Mouse (Mus musculus) embryonic facial prominence, embryonic 15.5 days (tissue): ENCODE measurements around the gene Aqp2. TPM values are rescaled to one million over a fixed set of nuclear protein-coding genes. Genes with fewer than 3 reads are reported as not detected.

Source experiments
- ATAC-seq: fragments of 200-750 bp; cut with Nextera tagmentation; 2 replicates; pipeline ENCODE4 v1.8.0; 2017; ENCODE audit warnings: low read depth, moderate TSS enrichment; ENCODE audit not compliant: insufficient number of reproducible peaks, low FRiP score, low TSS enrichment
- H3K27ac ChIP-seq: fragments of 300-500 bp; sonication (generic); replicated peaks from 2 replicates; pipeline ENCODE4 v1.5.1; 2015; ENCODE audit warnings: mild to moderate bottlenecking, inconsistent platforms
- H3K27me3 ChIP-seq: fragments of 300-500 bp; sonication (generic); 2 replicates; pipeline ENCODE4 v1.6.1; 2015; ENCODE audit warnings: inconsistent platforms
- H3K36me3 ChIP-seq: fragments of 300-500 bp; sonication (generic); 2 replicates; pipeline ENCODE4 v1.6.1; 2015; ENCODE audit warnings: mild to moderate bottlenecking, inconsistent platforms
- H3K4me1 ChIP-seq: fragments of 300-500 bp; sonication (generic); 2 replicates; pipeline ENCODE4 v1.6.1; 2015; ENCODE audit warnings: inconsistent platforms
- H3K4me2 ChIP-seq: fragments of 300-500 bp; sonication (generic); replicated peaks from 2 replicates; pipeline ENCODE4 v1.6.1; 2015; ENCODE audit warnings: mild to moderate bottlenecking, inconsistent platforms
- H3K4me3 ChIP-seq: fragments of 300-500 bp; sonication (generic); replicated peaks from 2 replicates; pipeline ENCODE4 v1.5.1; 2015; ENCODE audit warnings: mild to moderate bottlenecking, inconsistent platforms
- H3K9ac ChIP-seq: fragments of 300-500 bp; sonication (generic); 2 replicates; pipeline ENCODE4 v1.6.1; 2015; ENCODE audit warnings: inconsistent platforms
- H3K9me3 ChIP-seq: fragments of 300-500 bp; sonication (generic); replicated peaks from 2 replicates; pipeline ENCODE4 v1.6.1; 2016; ENCODE audit warnings: inconsistent platforms
- WGBS: fragments of 180-500 bp; shearing (Covaris S2); methylation state at CpG from one replicate; pipeline ENCODE4 v1.1.7; 2015; 5-methylcytosine and 5-hydroxymethylcytosine counted together
- polyA plus RNA-seq: library from polyadenylated mRNA; unstranded; fragments of >200 nt; fragmentation: Nextera tagmentation; extraction: Ambion mirVana; gene quantifications from 2 replicates; pipeline ENCODE4 v1.2.1, GENCODE M21; 2015

The Aqp2 gene
- polyA plus RNA-seq, 1 experiment from 2014 or later: not detected

DNA sequence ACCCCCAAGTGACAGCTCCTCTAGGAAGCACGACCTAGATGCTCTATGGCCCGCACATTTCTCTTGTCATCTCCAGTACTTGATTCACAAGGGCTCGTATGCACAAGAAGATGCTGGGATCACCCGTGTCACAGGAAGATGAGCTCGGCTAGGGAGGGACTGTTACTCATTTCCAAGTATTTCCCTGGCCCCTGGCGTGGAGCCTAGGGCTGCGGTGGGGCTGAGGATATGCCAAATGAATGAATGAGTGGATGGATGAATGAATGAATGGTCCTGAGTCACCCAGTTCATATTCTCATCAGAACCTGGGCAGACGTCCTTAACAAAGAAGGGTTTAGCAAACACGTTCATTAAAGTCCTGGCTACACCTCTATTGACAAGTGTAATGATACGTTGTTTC lies 18.6 kb upstream of the Aqp2 start:
- Histone ChIP-seq H3K36me3 (no peaks in the 10 kb centered on the region), H3K4me1 (peaks cover 11% of the 10 kb centered on the region), H3K27me3 (peaks cover 4% of the 10 kb centered on the region), H3K4me3 (no peak overlapping the region), H3K9me3 (no peaks in the 10 kb centered on the region), H3K9ac (no peak overlapping the region), H3K27ac (no peak overlapping the region), H3K4me2 (no peak overlapping the region)
- 70% methylated on average over 10 of the region's 10 CpGs for WGBS
- no peak for ATAC-seq

DNA sequence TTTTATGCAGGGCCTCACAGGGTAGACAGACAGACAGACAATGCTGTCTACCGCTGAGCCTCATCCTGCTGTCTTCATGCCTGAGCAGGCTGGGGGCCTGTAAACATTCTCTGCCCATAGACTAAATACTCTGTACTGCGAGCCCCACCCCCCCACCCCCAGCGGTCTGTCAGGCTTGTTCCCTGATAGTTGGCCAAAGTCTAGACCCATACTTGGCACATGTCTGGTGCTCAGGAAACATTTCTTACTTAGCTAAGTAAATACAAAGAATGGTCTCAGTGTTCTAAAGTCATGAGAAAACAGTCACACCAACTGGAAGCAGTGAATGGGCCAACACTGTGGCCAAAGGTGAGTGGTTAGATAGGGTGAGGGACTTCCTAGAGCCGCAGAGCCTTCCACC lies 11.5 kb upstream of the Aqp2 start:
- H3K4me2 ChIP-seq: no peak overlapping the region
- no peak overlapping the region for H3K4me3 ChIP-seq
- H3K9ac ChIP-seq: no peak overlapping the region
- 67% methylated on average over 4 of the region's 4 CpGs for WGBS
- H3K4me1 ChIP-seq: peaks cover 9% of the 10 kb centered on the region
- no peak for ATAC-seq
- H3K27me3 ChIP-seq: no peaks in the 10 kb centered on the region; the same call in 1 of the 2 replicates
- H3K9me3 ChIP-seq: no peaks in the 10 kb centered on the region
- no peak overlapping the region for H3K27ac ChIP-seq
- no peaks in the 10 kb centered on the region for H3K36me3 ChIP-seq

DNA sequence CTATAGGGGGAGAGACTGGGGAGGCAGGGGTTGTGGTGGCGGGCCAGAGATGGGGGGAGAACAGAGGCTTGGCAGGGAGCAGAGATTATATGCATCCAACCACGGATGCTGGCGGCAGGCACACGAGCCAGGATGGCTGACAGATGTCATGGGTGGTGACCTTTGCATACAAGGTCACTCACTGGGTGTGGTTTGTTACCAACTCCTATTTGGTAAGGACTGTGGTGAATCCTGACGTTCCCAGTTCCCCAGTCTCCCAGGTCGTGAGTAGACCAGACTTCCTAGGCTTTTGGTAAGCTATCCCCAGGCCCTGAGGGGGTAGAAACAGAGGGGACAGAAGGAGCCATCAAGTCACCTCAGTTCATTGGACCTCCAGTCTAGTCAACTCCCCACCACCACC lies 10.2 kb upstream of the Aqp2 start:
- Histone ChIP-seq H3K9me3 (no peaks in the 10 kb centered on the region), H3K9ac (no peak overlapping the region), H3K4me2 (no peak overlapping the region), H3K36me3 (no peaks in the 10 kb centered on the region), H3K4me3 (no peak overlapping the region), H3K4me1 (peaks cover 9% of the 10 kb centered on the region), H3K27me3 (no peaks in the 10 kb centered on the region; the same call in 1 of the 2 replicates), H3K27ac (no peak overlapping the region)
- 58% methylated on average over 6 of the region's 6 CpGs for WGBS
- ATAC-seq: no peak

DNA sequence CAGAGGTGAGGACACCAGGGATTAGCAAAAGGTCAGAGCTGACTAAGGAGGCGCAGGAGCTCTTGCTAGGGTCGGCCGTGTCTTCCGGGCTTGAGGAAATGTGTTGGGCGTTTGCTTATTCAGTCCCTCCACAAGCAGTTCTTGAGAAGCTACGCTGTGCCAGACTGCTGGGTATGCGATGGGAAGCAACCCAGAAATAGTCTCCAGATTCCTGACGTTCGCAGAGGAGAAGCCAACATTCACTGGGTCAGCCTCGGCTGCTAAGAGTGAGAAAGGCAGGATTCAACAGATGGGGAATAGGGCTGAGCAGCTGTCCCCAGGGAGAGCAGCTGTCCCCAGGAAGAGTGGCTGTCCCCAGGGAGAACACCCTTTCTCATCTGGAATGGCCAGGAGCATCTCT lies 9.7 kb upstream of the Aqp2 start:
- H3K9me3 ChIP-seq: no peaks in the 10 kb centered on the region
- no peak overlapping the region for H3K4me3 ChIP-seq
- no peak overlapping the region for H3K4me2 ChIP-seq
- H3K9ac ChIP-seq: no peak overlapping the region
- 64% methylated on average over 10 of the region's 10 CpGs for WGBS
- no peak for ATAC-seq
- H3K4me1 ChIP-seq: peaks cover 8% of the 10 kb centered on the region
- H3K36me3 ChIP-seq: no peaks in the 10 kb centered on the region
- H3K27me3 ChIP-seq: no peaks in the 10 kb centered on the region
- no peak overlapping the region for H3K27ac ChIP-seq

DNA sequence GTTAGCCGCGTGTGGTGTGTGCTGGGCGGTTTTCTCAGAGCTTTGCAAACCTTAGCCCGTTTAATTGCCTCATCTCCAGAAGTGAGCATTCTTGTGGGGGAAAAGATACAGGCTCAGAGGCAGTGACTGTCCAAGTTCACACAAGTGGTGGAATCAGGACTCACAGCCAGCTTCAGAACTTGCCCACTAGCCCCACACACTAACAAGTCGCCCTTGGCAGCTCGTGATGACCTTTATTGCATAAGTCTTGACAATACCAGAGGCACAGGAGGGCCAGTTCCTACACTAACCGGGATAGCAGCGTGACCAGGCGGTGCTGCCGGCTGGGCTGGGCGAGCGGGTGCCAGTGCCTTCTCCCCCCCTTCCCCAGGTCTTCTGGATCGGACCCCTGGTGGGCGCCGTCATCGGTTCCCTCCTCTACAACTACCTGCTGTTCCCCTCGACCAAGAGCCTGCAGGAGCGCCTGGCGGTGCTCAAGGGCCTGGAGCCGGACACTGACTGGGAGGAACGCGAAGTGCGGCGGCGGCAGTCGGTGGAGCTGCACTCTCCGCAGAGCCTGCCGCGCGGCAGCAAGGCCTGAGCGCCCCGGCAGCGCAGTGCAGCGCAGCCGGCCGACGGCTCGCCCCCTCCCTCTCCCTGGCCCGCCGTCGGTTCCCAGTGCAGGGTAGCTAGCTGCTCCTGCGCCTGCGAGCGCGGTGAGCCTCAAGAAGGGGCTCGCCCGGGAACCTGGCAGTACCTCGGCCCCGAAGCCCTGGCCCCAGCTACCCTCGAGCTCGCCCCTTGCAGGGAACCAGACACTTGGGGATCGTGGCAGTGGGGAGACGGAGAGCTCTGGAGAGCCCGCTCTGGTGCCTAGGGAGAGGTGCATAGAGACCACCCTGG lies 4.8 kb downstream of the Aqp2 start:
- Histone ChIP-seq H3K4me2 (peak overlapping the region; percentile 53), H3K9ac (no peak overlapping the region), H3K27ac (no peak overlapping the region), H3K9me3 (no peaks in the 10 kb centered on the region), H3K36me3 (no peaks in the 10 kb centered on the region), H3K4me1 (peaks cover 20% of the 10 kb centered on the region), H3K27me3 (peaks cover 95% of the 10 kb centered on the region), H3K4me3 (peak overlapping the region; percentile 31)
- 2% methylated on average over 53 of the region's 54 CpGs for WGBS
- ATAC-seq: no peak

DNA sequence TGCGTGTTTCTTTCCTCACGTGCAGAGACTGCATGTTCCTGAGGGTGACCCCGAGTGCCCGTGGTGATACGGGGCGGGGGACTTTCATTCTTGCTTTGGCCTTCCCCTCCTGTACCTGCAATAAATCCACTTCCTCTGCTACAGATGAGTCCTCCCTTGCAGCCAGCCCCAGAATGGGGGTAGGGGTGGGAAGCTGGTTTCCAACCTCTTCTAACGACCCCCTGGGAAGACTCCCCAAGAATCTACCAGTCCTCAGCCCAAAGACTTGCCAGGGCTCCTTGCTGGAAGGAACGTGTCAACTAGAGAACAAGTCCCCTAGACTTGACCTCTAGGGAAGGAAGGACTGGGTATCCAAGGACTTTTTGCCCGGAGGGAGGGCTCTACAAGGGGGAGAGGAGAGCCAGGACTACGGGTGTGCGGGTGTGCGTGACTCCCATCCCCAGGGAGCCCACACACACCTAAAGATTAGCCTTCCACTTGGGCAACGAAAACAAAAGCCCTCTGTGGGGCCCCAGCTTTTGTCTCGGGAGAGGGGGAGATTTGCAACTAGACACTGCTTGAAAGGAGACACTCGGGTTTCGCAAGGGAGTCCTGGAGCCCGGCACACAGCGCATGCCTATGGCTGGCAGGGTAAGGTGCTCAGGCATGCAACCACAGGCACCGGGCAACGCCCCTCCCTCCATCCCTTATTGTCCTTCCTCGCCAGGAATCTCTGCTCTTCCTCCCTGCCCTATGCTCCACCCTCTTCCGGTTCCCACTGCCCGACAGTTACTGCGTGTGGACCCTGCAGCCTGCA lies 5.8 kb downstream of the Aqp2 start:
- WGBS: 1% methylated on average over 24 of the region's 24 CpGs
- H3K27me3 ChIP-seq: peaks cover 97% of the 10 kb centered on the region
- H3K4me3 ChIP-seq: peak overlapping the region; percentile 31
- no peaks in the 10 kb centered on the region for H3K36me3 ChIP-seq
- ATAC-seq: peak; percentile 73
- H3K9ac ChIP-seq: no peak overlapping the region
- no peak overlapping the region for H3K27ac ChIP-seq
- peaks cover 20% of the 10 kb centered on the region for H3K4me1 ChIP-seq
- no peaks in the 10 kb centered on the region for H3K9me3 ChIP-seq
- peak overlapping the region; percentile 53 for H3K4me2 ChIP-seq

GRCm38 (mm10) chr15:99585741-99586140 lies 6.9 kb downstream of the Aqp2 start:
- no peak overlapping the region for H3K27ac ChIP-seq

DNA sequence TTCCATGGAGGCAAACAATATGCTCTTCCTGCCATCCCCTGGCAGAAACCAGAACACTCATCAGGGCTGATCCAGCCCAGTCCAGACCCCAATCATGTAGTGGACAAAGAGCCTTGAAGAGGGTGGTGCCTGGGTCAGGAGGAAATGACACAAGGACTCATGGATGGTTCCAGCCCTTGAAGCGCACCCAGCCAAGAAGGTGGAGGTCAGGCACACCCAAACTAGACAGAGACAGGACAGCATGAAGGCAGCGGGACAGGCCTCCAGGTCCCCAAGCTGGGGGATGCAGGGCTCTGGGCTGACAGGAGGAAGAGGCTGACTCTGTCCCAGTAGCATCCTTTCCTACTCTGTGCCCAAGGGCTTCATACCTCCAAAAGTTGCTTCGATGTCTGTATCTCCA lies 7.7 kb downstream of the Aqp2 start:
- H3K4me3 ChIP-seq: no peak overlapping the region
- H3K27me3 ChIP-seq: peaks cover 97% of the 10 kb centered on the region
- peaks cover 34% of the 10 kb centered on the region for H3K4me1 ChIP-seq
- no peak overlapping the region for H3K9ac ChIP-seq
- H3K27ac ChIP-seq: no peak overlapping the region
- ATAC-seq: no peak
- H3K36me3 ChIP-seq: no peaks in the 10 kb centered on the region
- 87% methylated on average over 3 of the region's 3 CpGs for WGBS
- no peaks in the 10 kb centered on the region for H3K9me3 ChIP-seq
- no peak overlapping the region for H3K4me2 ChIP-seq

More at GRCm38 (mm10) chr15:99585741-99586140, 6.9 kb downstream of the Aqp2 start:
- no peak overlapping the region for H3K9ac ChIP-seq
- no peak for ATAC-seq
- WGBS: 55% methylated on average over 6 of the region's 6 CpGs
- no peaks in the 10 kb centered on the region for H3K36me3 ChIP-seq
- peaks cover 28% of the 10 kb centered on the region for H3K4me1 ChIP-seq
- no peaks in the 10 kb centered on the region for H3K9me3 ChIP-seq
- peaks cover 97% of the 10 kb centered on the region for H3K27me3 ChIP-seq
- H3K4me2 ChIP-seq: no peak overlapping the region
- no peak overlapping the region for H3K4me3 ChIP-seq

DNA sequence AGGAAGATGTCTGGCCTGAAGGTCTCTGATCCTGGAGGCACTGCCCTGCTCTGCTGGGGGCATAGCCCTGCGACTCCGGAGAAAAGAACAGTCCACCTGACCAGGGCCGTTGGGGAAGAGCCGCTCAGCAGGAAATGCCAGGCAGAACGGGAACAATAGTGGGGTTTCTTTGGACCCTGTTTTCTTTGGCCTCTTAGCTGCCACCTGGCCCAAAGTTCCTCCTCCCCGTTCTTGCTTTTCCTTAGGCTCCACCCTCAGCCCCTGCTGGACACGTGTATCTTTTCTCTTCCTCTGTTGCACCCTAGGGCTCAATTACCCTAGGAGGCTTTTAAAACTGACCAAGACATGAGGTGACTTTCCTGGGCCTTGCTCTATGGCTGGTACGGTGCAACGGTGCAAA lies 10.4 kb downstream of the Aqp2 start:
- Histone ChIP-seq H3K4me3 (no peak overlapping the region), H3K4me1 (peaks cover 24% of the 10 kb centered on the region), H3K9me3 (no peaks in the 10 kb centered on the region), H3K9ac (no peak overlapping the region), H3K4me2 (no peak overlapping the region), H3K27ac (no peak overlapping the region), H3K27me3 (peaks cover 100% of the 10 kb centered on the region), H3K36me3 (no peaks in the 10 kb centered on the region)
- 4% methylated on average over 9 of the region's 9 CpGs for WGBS
- no peak for ATAC-seq

DNA sequence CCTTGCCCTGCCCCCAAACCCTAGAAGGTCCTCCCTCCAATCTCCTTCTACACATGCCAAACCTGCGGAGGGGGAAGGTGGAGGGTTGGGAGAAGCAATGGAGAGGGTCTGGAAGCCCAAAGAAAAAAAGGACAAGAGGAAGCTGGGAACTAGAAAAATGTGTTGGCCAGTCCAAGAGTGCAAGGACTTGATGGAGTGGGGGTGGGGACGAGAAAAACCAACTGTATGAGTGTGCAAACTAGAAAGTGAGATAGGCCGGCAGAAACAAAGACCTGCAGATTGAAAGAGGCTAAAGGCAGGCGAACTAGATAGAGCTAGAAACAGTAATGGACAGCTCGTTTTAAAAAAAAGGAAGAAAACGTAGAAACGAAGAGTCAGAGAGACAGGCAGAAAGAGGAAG lies 10.8 kb downstream of the Aqp2 start:
- H3K4me1 ChIP-seq: peaks cover 19% of the 10 kb centered on the region
- H3K36me3 ChIP-seq: no peaks in the 10 kb centered on the region
- H3K27ac ChIP-seq: no peak overlapping the region
- no peaks in the 10 kb centered on the region for H3K9me3 ChIP-seq
- ATAC-seq: no peak
- no peak overlapping the region; the same call in 1 of the 2 replicates for H3K4me3 ChIP-seq
- H3K9ac ChIP-seq: no peak overlapping the region
- 21% methylated on average over 7 of the region's 7 CpGs for WGBS
- no peak overlapping the region for H3K4me2 ChIP-seq
- H3K27me3 ChIP-seq: peaks cover 100% of the 10 kb centered on the region

- Histone ChIP-seq H3K27ac (no peak within 1 kb of the TSS), H3K4me2 (peak within 1 kb of the TSS; percentile 77), H3K9me3 (no peaks in the 10 kb centered on the region), H3K36me3 (no peaks in the 10 kb centered on the region), H3K27me3 (peaks cover 100% of the 10 kb centered on the region), H3K4me1 (peaks cover 15% of the 10 kb centered on the region), H3K9ac (peak within 1 kb of the TSS; percentile 15; the same call in 1 of the 2 replicates), H3K4me3 (peak within 1 kb of the TSS; percentile 43)
- 2% methylated on average over 41 of the region's 83 CpGs for WGBS
- ATAC-seq: peak; percentile 68
Measured at GRCm38 (mm10) chr15:99590429-99591084, 11.7 kb downstream of the Aqp2 start, which contains the start of gene Aqp5. TSS of gene Aqp5 (plus strand) at chr15:99590782.
